In the genomic region with DNA sequence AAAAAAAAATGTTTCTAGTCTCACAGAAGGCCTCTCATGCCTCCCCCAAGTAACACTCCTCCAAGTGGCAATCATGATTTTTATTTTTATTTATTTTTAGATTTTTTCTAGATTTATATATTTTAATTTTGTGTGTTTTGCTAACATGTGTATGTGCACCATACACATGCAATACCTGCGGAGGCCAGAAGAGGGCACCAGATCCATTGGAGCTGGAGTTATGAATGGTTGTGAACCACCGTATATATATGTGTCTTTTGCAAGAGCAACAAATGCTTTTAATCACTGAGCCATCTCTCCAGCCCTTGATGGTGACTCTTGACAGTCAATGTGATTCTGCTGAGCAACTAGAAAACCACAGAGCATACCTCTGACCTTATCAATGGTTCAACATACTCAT, we compare ENCODE assay signal across 10 mouse cellular contexts. TPM values are rescaled to one million over a fixed set of nuclear protein-coding genes. Genes with fewer than 3 reads are reported as not detected.
DNase-seq lines count a peak whose midpoint lies in the region; ATAC-seq and TF ChIP-seq lines count a peak whose summit lies in the region.
"Had no signal": no experiment of that assay in that cellular context is flagged by ENCODE, and none has a peak within 500 bp of the region (broad histone marks: within the 10 kb centered on the region; RNA-seq: fewer than 3 reads in every experiment).

No protein-coding gene starts in this region.

- no peaks in the 10 kb centered on the region for H3K36me3 ChIP-seq in heart, postnatal 0 days (replicated peaks; ENCODE audit: control insufficient read depth, insufficient read depth, low read length)
- H3K36me3 ChIP-seq in embryonic facial prominence, embryonic 10.5 days (replicated peaks) = no peaks in the 10 kb centered on the region

- H3K4me2 ChIP-seq in heart, postnatal 0 days (ENCODE audit: low read depth, low read length) = no peak overlapping the region

- no peak for ATAC-seq in heart, postnatal 0 days (ENCODE audit: insufficient read depth, low read depth)
- ATAC-seq in inflammation-experienced regulatory T-cells, adult 6 months = no peak

- H3K9ac ChIP-seq in heart, postnatal 0 days (replicated peaks; ENCODE audit: low read depth, low read length) = no peak overlapping the region

- 0 out of 2 replicates have a peak, but pooled peaks cover 4% of the 10 kb centered on the region for H3K4me1 ChIP-seq in heart, postnatal 0 days (ENCODE audit: control insufficient read depth, insufficient read depth)
- H3K4me1 ChIP-seq in embryonic facial prominence, embryonic 10.5 days = peaks cover 19% of the 10 kb centered on the region

- TF ChIP-seq EP300 in heart, postnatal 0 days (IDR thresholded peaks at IDR 0.05; ENCODE audit: low read depth) = no peak

- no peak for DNase-seq in heart, postnatal 0 days (ENCODE audit: low spot score)
- DNase-seq in heart, adult 18-20 months = no peak
- DNase-seq in right cerebral cortex, postnatal 4 days = peak; percentile 76
- no peak for DNase-seq in right cerebral cortex, adult 18-20 months
- peak; percentile 41 for DNase-seq in embryonic facial prominence, embryonic 10.5 days (ENCODE audit: low spot score)
- DNase-seq in thymus, postnatal 0 days (ENCODE audit: low spot score) = peak; percentile 15
- DNase-seq in layer of hippocampus, adult 9-10 months (ENCODE audit: low spot score) = no peak

- H3K27me3 ChIP-seq in heart, postnatal 0 days (ENCODE audit: control insufficient read depth, insufficient read depth, low read length) = no peaks in the 10 kb centered on the region
- no peaks in the 10 kb centered on the region for H3K27me3 ChIP-seq in embryonic facial prominence, embryonic 10.5 days (replicated peaks; ENCODE audit: low read depth, poor library complexity, severe bottlenecking)

- H3K4me3 ChIP-seq in heart, postnatal 0 days (ENCODE audit: low read depth, low read length) = no peak overlapping the region
- no peak overlapping the region for H3K4me3 ChIP-seq in embryonic facial prominence, embryonic 10.5 days

- H3K27ac ChIP-seq in heart, postnatal 0 days (ENCODE audit: low read depth) = no peak overlapping the region
- no peak overlapping the region for H3K27ac ChIP-seq in embryonic facial prominence, embryonic 10.5 days (replicated peaks)

- H3K9me3 ChIP-seq in heart, postnatal 0 days (replicated peaks; ENCODE audit: control insufficient read depth, low read length) = no peaks in the 10 kb centered on the region
- H3K9me3 ChIP-seq in embryonic facial prominence, embryonic 10.5 days = no peaks in the 10 kb centered on the region

- WGBS in heart, postnatal 0 days = 74% methylated on average over 2 of the region's 2 CpGs
- 75% methylated on average over 2 of the region's 2 CpGs for WGBS in embryonic facial prominence, embryonic 10.5 days

- TF ChIP-seq CTCF in heart, postnatal 0 days (IDR thresholded peaks at IDR 0.05; ENCODE audit: low read depth) = peak; percentile 33; the same call in 1 of the 2 replicates

RNA-seq across cellular contexts. Expression of a gene that starts 7.9 kb away (rescaled TPM):
- total RNA-seq in heart, postnatal 0 days (2014; rRNA removed; ENCODE audit: low replicate concordance) = 4.4 and 5.4 TPM in 2 replicates
- polyA plus RNA-seq in heart, postnatal 0 days (2015; fragmentation: Nextera tagmentation; extraction: Ambion mirVana) = 2.7 and 2.8 TPM in 2 replicates
- total RNA-seq in heart, adult 18-20 months (2021) = 1 to 10 TPM; 1.5 TPM
- 3.1 and 3.5 TPM in 2 replicates for polyA plus RNA-seq in embryonic facial prominence, embryonic 10.5 days (2016; fragmentation: Nextera tagmentation; extraction: Ambion mirVana)
- polyA plus RNA-seq in thymus, postnatal 0 days (2015; fragmentation: Nextera tagmentation; extraction: Ambion mirVana) = 8.5 and 9.7 TPM in 2 replicates
- under 1 TPM in 2 of 3 experiments, not detected in 1; 0.24 to 0.26 TPM for polyA plus RNA-seq in inflammation-experienced regulatory T-cells, adult 6 months (2017; shearing (Covaris generic))

RNA-seq across cellular contexts. Expression of a gene that starts 29.5 kb away (rescaled TPM):
- not detected in 2 replicates for total RNA-seq in heart, postnatal 0 days (2014; rRNA removed; ENCODE audit: low replicate concordance)
- polyA plus RNA-seq in heart, postnatal 0 days (2015; fragmentation: Nextera tagmentation; extraction: Ambion mirVana) = 0.12 TPM in 1 of 2 replicates, not detected in the other
- not detected for total RNA-seq in heart, adult 18-20 months (2021)
- 0.10 and 0.15 TPM in 2 replicates for polyA plus RNA-seq in embryonic facial prominence, embryonic 10.5 days (2016; fragmentation: Nextera tagmentation; extraction: Ambion mirVana)
- polyA plus RNA-seq in thymus, postnatal 0 days (2015; fragmentation: Nextera tagmentation; extraction: Ambion mirVana) = 1.3 TPM in 2 replicates
- polyA plus RNA-seq in inflammation-experienced regulatory T-cells, adult 6 months (2017; shearing (Covaris generic)) = not detected
- total RNA-seq: adrenal gland, adult 18-20 months had no signal
- polyA plus RNA-seq: neural tube, embryonic 11.5 days had no signal

RNA-seq across cellular contexts. Expression of a gene that starts 50.9 kb away (rescaled TPM):
- 8.0 and 19.2 TPM in 2 replicates for total RNA-seq in heart, postnatal 0 days (2014; rRNA removed; ENCODE audit: low replicate concordance)
- polyA plus RNA-seq in heart, postnatal 0 days (2015; fragmentation: Nextera tagmentation; extraction: Ambion mirVana) = 5.6 and 6.6 TPM in 2 replicates
- 10 to 100 TPM; 60.8 to 62.2 TPM for total RNA-seq in heart, adult 18-20 months (2021)
- 32.9 and 38.2 TPM in 2 replicates for polyA plus RNA-seq in embryonic facial prominence, embryonic 10.5 days (2016; fragmentation: Nextera tagmentation; extraction: Ambion mirVana)
- 37.8 and 43.2 TPM in 2 replicates for polyA plus RNA-seq in thymus, postnatal 0 days (2015; fragmentation: Nextera tagmentation; extraction: Ambion mirVana)
- 1 to 10 TPM in 2 of 3 experiments, under 1 TPM in 1; 0.52 to 5.5 (median 4.5) TPM for polyA plus RNA-seq in inflammation-experienced regulatory T-cells, adult 6 months (2017; shearing (Covaris generic))

RNA-seq across cellular contexts. Expression of a gene that starts 55.6 kb away (rescaled TPM):
- 10.7 and 20.5 TPM in 2 replicates for total RNA-seq in heart, postnatal 0 days (2014; rRNA removed; ENCODE audit: low replicate concordance)
- polyA plus RNA-seq in heart, postnatal 0 days (2015; fragmentation: Nextera tagmentation; extraction: Ambion mirVana) = 8.2 and 10.2 TPM in 2 replicates
- total RNA-seq in heart, adult 18-20 months (2021) = 1 to 10 TPM; 4.8 to 5.1 TPM
- 30.5 and 33.3 TPM in 2 replicates for polyA plus RNA-seq in embryonic facial prominence, embryonic 10.5 days (2016; fragmentation: Nextera tagmentation; extraction: Ambion mirVana)
- 20.1 and 20.3 TPM in 2 replicates for polyA plus RNA-seq in thymus, postnatal 0 days (2015; fragmentation: Nextera tagmentation; extraction: Ambion mirVana)
- polyA plus RNA-seq in inflammation-experienced regulatory T-cells, adult 6 months (2017; shearing (Covaris generic)) = 10 to 100 TPM; 16.4 to 23.4 (median 17.0) TPM

Comparison
In these comparisons a context has a peak if more than half of its experiments do, and no peak if none do; other contexts are left out.
1. DNase-seq: peak in right cerebral cortex, postnatal 4 days (single experiment), embryonic facial prominence, embryonic 10.5 days (single experiment) and thymus, postnatal 0 days (single experiment); none in heart, postnatal 0 days (single experiment), heart, adult 18-20 months (0 of 2), right cerebral cortex, adult 18-20 months (single experiment) and layer of hippocampus, adult 9-10 months (single experiment).